Mouse (Mus musculus): ENCODE data around the gene Olfr9. TPM values are rescaled to one million over a fixed set of nuclear protein-coding genes. Genes with fewer than 3 reads are reported as not detected.
A peak's percentile ranks its signal among the peaks of the same experiment; 100 is the strongest.
"Not testable (repeated sequence)": the region's sequence is repeated elsewhere in the genome, so short reads cannot be mapped to it uniquely, and the experiment has no call there.

Olfr9 gene
- total and polyA plus RNA-seq, 2 experiments from 2014 or later, result not detected

DNA sequence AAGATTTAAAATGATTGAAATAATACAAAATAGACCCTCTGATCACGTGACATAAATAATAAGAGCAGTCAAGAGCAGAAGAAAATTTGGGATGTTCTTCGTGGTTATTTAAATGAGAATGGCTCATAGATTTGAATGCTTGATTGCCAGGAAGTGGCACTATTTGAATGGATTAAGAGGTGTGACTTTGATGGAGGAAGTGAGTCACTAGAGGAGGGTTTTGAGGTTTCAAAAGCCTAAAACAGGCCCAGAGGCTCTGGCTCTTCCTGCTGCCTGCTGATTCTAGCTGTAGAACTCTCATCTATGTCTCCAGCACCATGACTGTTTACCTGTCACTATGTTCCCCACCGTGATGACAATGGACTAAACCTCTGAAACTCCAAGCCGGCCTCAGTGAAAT, 16.4 kb upstream of the Olfr9 start:
- Histone ChIP-seq H3K9me3 (ENCODE audit: low read length) (no peaks in the 10 kb centered on the region), H3K27me3 (ENCODE audit: insufficient read depth, low read length) (no peaks in the 10 kb centered on the region), H3K9ac (replicated peaks; ENCODE audit: low read length, poor library complexity, severe bottlenecking) (no peak overlapping the region), H3K4me2 (ENCODE audit: low read depth, low read length, poor library complexity, severe bottlenecking) (no peak overlapping the region), H3K4me1 (ENCODE audit: insufficient read depth, low read length) (no peaks in the 10 kb centered on the region), H3K36me3 (ENCODE audit: insufficient read depth, low read length) (no peaks in the 10 kb centered on the region), H3K4me3 (ENCODE audit: low read depth, low read length) (no peak overlapping the region), H3K27ac (ENCODE audit: low read depth, low read length) (no peak overlapping the region)
- no peak for DNase-seq (ENCODE audit: low spot score)
- 69% methylated on average over 4 of the region's 4 CpGs for WGBS
- no peak for TF ChIP-seq CTCF (IDR thresholded peaks at IDR 0.05)
- ATAC-seq (ENCODE audit: low FRiP score), result no peak

DNA sequence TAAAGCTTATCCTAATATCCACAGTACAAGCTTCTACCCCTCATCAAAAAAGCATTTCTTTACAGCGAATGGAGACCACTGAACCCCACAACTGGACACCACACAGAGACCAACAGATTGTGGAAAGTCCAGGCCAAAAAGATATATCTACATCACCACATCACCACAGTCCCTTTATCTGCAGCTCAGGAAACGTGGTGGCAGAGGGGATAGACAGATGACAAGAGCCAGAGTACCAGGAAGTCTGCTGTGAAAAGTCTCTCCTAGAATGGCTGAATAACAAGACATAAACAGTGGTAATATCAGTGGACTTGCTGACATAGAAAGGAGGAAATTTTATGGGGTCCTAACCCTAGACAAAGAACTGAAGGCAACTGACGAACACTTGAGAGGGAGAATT, 12.8 kb upstream of the Olfr9 start:
- Histone ChIP-seq H3K4me3 (ENCODE audit: low read depth, low read length) (no peak overlapping the region), H3K4me1 (ENCODE audit: insufficient read depth, low read length) (no peaks in the 10 kb centered on the region), H3K4me2 (ENCODE audit: low read depth, low read length, poor library complexity, severe bottlenecking) (no peak overlapping the region), H3K27me3 (ENCODE audit: insufficient read depth, low read length) (no peaks in the 10 kb centered on the region), H3K27ac (ENCODE audit: low read depth, low read length) (no peak overlapping the region), H3K36me3 (ENCODE audit: insufficient read depth, low read length) (no peaks in the 10 kb centered on the region), H3K9me3 (ENCODE audit: low read length) (no peaks in the 10 kb centered on the region), H3K9ac (replicated peaks; ENCODE audit: low read length, poor library complexity, severe bottlenecking) (no peak overlapping the region)
- WGBS, result 65% methylated on average over 3 of the region's 3 CpGs
- DNase-seq (ENCODE audit: low spot score) (no peak), ATAC-seq (ENCODE audit: low FRiP score) (no peak)
- no peak for TF ChIP-seq CTCF (IDR thresholded peaks at IDR 0.05)

DNA sequence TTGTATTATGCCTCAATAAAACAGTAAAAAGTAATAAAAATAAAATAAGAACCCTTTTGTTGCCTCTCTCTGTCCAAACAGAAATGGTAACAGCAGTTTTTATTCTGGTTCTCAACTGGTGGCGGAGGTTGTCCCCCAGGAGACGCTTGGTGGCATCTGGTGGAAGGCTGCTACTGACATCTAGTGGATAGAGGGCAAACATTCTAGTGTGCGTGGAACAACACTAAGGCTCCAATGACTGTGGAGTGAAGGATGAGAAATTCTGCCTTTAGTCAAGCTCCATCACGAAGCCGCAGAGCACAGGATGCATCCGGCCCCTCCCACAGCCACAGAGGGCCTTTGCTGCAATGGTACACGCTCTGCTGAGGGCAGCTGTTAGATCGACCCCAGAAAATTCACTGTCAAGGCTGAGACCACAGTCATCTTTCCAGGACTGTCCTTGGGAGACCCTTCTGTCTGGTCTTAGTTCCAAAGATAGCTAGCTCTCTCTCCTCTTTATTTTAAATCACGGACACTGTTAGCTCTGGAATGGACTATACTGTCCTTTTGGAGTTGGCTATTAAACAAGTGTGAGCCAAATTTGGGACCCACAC, 11.6 kb upstream of the Olfr9 start:
- peak; percentile 62 for ATAC-seq (ENCODE audit: low FRiP score)
- Histone ChIP-seq H3K4me2 (ENCODE audit: low read depth, low read length, poor library complexity, severe bottlenecking) (no peak overlapping the region), H3K36me3 (ENCODE audit: insufficient read depth, low read length) (no peaks in the 10 kb centered on the region), H3K27me3 (ENCODE audit: insufficient read depth, low read length) (no peaks in the 10 kb centered on the region), H3K4me3 (ENCODE audit: low read depth, low read length) (no peak overlapping the region), H3K9me3 (ENCODE audit: low read length) (no peaks in the 10 kb centered on the region), H3K9ac (replicated peaks; ENCODE audit: low read length, poor library complexity, severe bottlenecking) (no peak overlapping the region), H3K4me1 (ENCODE audit: insufficient read depth, low read length) (no peaks in the 10 kb centered on the region), H3K27ac (ENCODE audit: low read depth, low read length) (no peak overlapping the region)
- DNase-seq (ENCODE audit: low spot score), result peak; percentile 80
- 21% methylated on average over 9 of the region's 9 CpGs for WGBS
- peak; percentile 88 for TF ChIP-seq CTCF (IDR thresholded peaks at IDR 0.05)

DNA sequence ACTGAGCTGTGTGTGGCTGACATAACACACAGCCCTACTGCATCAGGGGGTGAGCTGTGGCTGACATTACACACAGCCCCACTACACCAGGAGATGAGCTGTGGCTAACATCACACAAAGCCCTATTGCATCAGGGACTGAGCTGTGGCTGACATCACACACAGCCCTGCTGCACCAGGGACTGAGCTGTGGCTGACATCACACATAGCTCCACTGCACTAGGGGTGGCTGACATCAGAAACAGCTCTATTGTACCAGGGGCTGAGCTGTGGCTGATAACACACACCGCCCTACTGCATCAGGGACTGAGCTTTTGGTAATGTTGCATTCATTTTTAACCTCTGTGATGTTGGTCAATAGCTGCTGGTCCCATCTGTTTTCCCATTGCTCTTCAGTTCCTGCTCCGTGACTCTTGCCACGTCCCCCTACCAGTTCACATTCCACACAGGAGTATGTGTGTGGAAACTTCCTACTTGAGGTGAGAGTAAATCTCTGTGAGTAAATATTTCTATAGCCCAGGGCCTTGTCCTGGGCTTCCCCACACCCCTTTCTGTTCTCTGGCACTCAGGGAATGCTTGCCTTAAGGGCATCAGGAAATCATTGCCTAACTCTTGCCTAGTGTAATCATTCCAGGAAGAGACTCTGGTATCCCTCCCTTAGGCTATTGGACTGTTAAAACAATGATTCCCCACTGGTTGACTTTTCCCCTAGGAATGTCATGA, 8.4 kb upstream of the Olfr9 start:
- Histone ChIP-seq H3K4me1 (ENCODE audit: insufficient read depth, low read length) (no peaks in the 10 kb centered on the region), H3K27ac (ENCODE audit: low read depth, low read length) (no peak overlapping the region), H3K9me3 (ENCODE audit: low read length) (no peaks in the 10 kb centered on the region), H3K27me3 (ENCODE audit: insufficient read depth, low read length) (no peaks in the 10 kb centered on the region), H3K4me2 (ENCODE audit: low read depth, low read length, poor library complexity, severe bottlenecking) (no peak overlapping the region), H3K9ac (replicated peaks; ENCODE audit: low read length, poor library complexity, severe bottlenecking) (no peak overlapping the region), H3K36me3 (ENCODE audit: insufficient read depth, low read length) (no peaks in the 10 kb centered on the region), H3K4me3 (ENCODE audit: low read depth, low read length) (no peak overlapping the region)
- no peak for TF ChIP-seq CTCF (IDR thresholded peaks at IDR 0.05)
- 79% methylated on average over 3 of the region's 3 CpGs for WGBS
- ATAC-seq (ENCODE audit: low FRiP score) (no peak), DNase-seq (ENCODE audit: low spot score) (no peak)

DNA sequence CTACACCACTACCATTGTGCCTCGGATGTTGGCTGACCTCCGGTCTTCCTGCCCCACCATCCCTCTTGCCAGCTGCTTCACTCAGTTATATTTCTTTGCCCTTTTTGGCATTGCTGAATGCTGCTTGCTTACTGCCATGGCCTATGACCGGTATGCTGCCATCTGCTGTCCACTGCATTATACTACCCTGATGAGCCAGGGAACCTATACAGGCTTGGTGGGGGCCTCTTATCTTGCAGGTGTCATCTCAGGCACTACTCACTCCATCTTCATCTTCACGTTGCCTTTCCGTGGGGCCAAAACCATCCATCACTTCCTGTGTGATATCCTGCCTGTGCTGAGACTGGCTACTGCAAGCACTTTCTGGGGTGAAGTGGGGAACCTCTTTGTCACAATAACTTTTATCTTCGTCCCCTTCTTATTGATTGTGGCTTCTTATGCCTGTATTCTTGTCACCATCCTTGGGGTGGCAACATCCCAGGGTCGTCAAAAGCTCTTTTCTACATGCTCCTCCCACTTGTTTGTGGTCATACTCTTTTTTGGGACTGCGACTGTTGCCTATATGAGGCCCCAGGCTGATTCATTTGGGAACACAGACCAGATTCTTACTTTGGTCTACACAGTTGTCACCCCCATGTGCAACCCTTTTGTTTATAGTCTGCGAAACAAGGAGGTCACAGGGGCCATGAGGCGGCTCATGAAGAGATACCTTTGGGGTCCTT, 1.1 kb downstream of the Olfr9 start:
- H3K9me3 ChIP-seq (ENCODE audit: low read length); H3K36me3 ChIP-seq (ENCODE audit: insufficient read depth, low read length); H3K4me3 ChIP-seq (ENCODE audit: low read depth, low read length); H3K4me2 ChIP-seq (ENCODE audit: low read depth, low read length, poor library complexity, severe bottlenecking); DNase-seq (ENCODE audit: low spot score); H3K4me1 ChIP-seq (ENCODE audit: insufficient read depth, low read length); H3K27me3 ChIP-seq (ENCODE audit: insufficient read depth, low read length); H3K27ac ChIP-seq (ENCODE audit: low read depth, low read length); H3K9ac ChIP-seq (replicated peaks; ENCODE audit: low read length, poor library complexity, severe bottlenecking): not testable (repeated sequence)
- ATAC-seq (ENCODE audit: low FRiP score), result 0 out of 2 replicates have a peak, but pooled peaks have one; percentile 13
- WGBS, result 72% methylated on average over 7 of the region's 10 CpGs

DNA sequence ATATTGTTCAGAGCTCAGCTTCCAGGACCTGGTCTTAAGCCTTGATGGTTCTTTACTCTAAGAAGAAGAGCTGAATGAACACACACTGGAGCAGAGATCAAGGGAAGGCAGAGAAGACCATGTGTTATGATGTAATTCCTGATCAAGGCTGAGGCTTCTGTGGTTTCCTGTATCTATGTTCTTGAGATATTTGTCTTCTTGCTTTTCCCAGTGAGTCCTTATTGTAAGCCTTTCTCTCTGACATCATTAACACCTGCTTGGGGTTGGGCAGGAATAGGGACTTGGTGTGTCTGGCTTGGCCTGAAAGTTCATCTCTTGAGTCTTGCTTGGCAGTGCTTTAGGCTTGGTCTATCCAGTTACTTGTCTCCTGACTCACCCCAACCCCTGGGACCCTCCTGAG, 1.8 kb downstream of the Olfr9 start:
- no peak overlapping the region for H3K4me2 ChIP-seq (ENCODE audit: low read depth, low read length, poor library complexity, severe bottlenecking)
- no peak overlapping the region for H3K9ac ChIP-seq (replicated peaks; ENCODE audit: low read length, poor library complexity, severe bottlenecking)
- H3K36me3 ChIP-seq (ENCODE audit: insufficient read depth, low read length), result no peaks in the 10 kb centered on the region
- DNase-seq (ENCODE audit: low spot score), result no peak
- H3K4me1 ChIP-seq (ENCODE audit: insufficient read depth, low read length), result no peaks in the 10 kb centered on the region
- H3K4me3 ChIP-seq (ENCODE audit: low read depth, low read length), result no peak overlapping the region
- H3K27ac ChIP-seq (ENCODE audit: low read depth, low read length), result no peak overlapping the region
- no peaks in the 10 kb centered on the region for H3K9me3 ChIP-seq (ENCODE audit: low read length)
- ATAC-seq (ENCODE audit: low FRiP score), result no peak
- TF ChIP-seq CTCF (IDR thresholded peaks at IDR 0.05), result no peak
- no peaks in the 10 kb centered on the region for H3K27me3 ChIP-seq (ENCODE audit: insufficient read depth, low read length)
